Mouse (Mus musculus) stomach, postnatal 0 days (tissue): ENCODE results near the gene Tusc1.

Experiments
- CTCF ChIP-seq: IDR thresholded peaks from 2 replicates; pipeline ENCODE4 v1.5.1; 2016; ENCODE audit warnings: antibody characterized with exemption, low read depth, mild to moderate bottlenecking, moderate library complexity
- EP300 ChIP-seq: optimal IDR thresholded peaks from 2 replicates; pipeline ENCODE3; 2016; ENCODE audit warnings: antibody characterized with exemption

DNA sequence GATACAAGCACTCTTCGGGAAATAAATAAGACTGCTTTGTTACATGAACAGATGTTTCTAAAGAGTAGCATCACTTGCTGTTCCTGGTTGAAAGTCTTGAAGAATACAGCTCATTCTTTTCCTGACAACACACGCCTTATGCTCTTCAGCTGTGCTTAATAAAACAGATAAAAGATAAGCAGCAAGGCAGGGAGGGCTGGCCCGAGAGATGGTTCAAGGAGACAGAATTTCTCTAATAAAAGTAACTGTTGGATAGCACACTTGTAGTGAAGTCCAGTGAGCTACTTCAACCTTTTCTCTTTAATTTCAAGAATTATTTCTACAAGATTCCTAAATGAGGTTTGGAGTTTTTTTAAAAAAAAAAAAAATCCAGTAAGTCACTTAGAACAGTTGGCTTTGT lies 2.7 kb upstream of the Tusc1 start:
- TF ChIP-seq CTCF: no peak
- no peak for TF ChIP-seq EP300
